Mouse (Mus musculus) C2C12 (cell line): Measurements from ENCODE around the gene Cep41.

ENCODE experiments used
- CTCF ChIP-seq: IDR thresholded peaks from one replicate; pipeline ENCODE4 v1.5.1; 2011; ENCODE audit not compliant: control insufficient read depth, insufficient read depth, insufficient read length
- USF1 ChIP-seq: IDR thresholded peaks from one replicate; pipeline ENCODE4 v1.6.1; 2011; ENCODE audit warnings: low read depth, mild to moderate bottlenecking, control low read depth, moderate library complexity

GRCm38 (mm10) chr6:30703977-30704602 is 10.5 kb upstream of the Cep41 start:
- TF ChIP-seq USF1 = no peak
- TF ChIP-seq CTCF = no peak
